Mouse (Mus musculus) embryonic fibroblast, embryonic 13.5 days (primary cell): ENCODE measurements around the gene Pax1. TPM values are rescaled to one million over a fixed set of nuclear protein-coding genes. Genes with fewer than 3 reads are reported as not detected.

Experiments
- H3K27ac ChIP-seq: 2 replicates; pipeline ENCODE4 v1.5.1; 2012; ENCODE audit warnings: low read length, control low read depth, inconsistent platforms; ENCODE audit not compliant: insufficient read depth
- H3K4me1 ChIP-seq: 2 replicates; pipeline ENCODE4 v1.6.1; 2011; ENCODE audit warnings: low read length; ENCODE audit not compliant: control insufficient read depth, insufficient read depth
- H3K4me3 ChIP-seq: 2 replicates; pipeline ENCODE4 v1.5.1; 2011; ENCODE audit warnings: mild to moderate bottlenecking, control low read depth, low read length; ENCODE audit not compliant: insufficient read depth
- CTCF ChIP-seq: IDR thresholded peaks from 2 replicates; pipeline ENCODE4 v1.5.1; 2011; ENCODE audit warnings: mild to moderate bottlenecking, control low read depth, low read length, moderate library complexity, borderline replicate concordance; ENCODE audit not compliant: insufficient read depth
- POLR2A ChIP-seq: IDR thresholded peaks from 2 replicates; pipeline ENCODE4 v1.6.1; 2011; ENCODE audit warnings: low read depth, mild to moderate bottlenecking, control low read depth, low read length, moderate library complexity
- polyA plus RNA-seq: library from polyadenylated mRNA; stranded (reverse); fragments of >200 nt; gene quantifications from 2 replicates; pipeline ENCODE4 v1.2.4, GENCODE M21; 2011; ENCODE audit warnings: low read depth; ENCODE audit not compliant: missing spikeins, insufficient read length

Gene Pax1
- polyA plus RNA-seq, 1 experiment, result 13.6 TPM

- Histone ChIP-seq H3K4me1 (no peaks in the 10 kb centered on the region), H3K4me3 (no peak overlapping the region), H3K27ac (no peak overlapping the region)
- TF ChIP-seq CTCF, result no peak
- TF ChIP-seq POLR2A, result no peak
These were observed 63.0 kb downstream of the Pax1 start for GRCm38 (mm10) chr2:147424582-147425255.

DNA sequence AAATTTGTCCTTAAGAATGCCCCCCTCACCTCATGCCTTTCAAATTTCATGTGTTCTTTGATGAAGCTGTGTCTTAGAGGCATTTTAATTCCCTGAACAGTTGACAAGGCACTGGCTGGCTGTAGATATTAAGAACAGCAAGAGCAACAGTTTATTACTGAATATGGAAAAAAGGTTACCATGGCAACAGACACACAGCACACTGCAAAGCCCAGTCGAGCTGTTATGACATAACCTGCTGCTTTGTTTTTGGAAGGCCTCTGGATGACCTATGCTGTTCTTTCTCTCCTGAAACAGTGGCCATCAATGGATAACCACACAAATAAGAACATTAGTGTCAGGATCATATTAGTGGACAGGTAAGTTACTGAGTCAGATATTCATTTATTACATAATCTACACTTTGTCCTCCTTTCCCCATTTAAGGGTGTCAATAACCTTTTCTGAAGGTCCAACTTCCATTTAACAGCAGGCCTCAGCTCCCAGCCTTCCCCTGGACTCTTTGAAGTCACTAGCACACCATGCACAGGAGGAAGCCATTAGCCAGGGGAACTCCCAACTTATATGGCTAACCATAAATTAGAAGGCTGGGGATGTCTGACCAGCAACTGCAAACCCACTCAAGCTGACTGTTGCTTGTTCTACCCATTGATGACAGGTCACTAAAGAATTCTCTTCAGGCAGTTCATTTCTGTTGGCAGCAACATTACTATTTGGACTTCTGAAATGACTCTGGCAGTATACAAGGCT lies 68.1 kb downstream of the Pax1 start:
- Histone ChIP-seq H3K27ac (no peak overlapping the region), H3K4me3 (no peak overlapping the region), H3K4me1 (no peaks in the 10 kb centered on the region)
- TF ChIP-seq POLR2A (no peak), CTCF (no peak)

DNA sequence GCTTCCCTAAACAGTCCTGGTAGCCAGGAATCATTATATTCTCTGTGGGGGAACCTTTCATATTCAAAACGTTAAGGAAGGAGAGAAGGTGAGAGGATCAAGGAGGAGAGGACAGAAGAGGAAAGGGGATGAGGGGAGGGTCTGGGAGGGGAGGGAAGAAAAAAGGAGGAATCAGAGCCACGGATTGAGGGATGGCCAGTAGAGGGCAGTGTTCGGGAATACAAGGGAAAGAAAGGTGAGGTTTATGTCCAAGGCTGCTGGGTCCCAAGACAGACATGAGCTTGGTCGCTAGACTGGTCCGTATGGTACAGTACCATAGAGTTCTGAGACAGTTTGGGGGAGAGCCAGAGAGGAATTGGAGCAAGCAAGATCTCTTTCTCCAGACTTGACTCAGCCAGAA lies 71.4 kb downstream of the Pax1 start:
- Histone ChIP-seq H3K4me1 (no peaks in the 10 kb centered on the region), H3K4me3 (no peak overlapping the region), H3K27ac (no peak overlapping the region)
- no peak for TF ChIP-seq POLR2A
- no peak for TF ChIP-seq CTCF

Other genes starting within 250 kb of the Pax1 start
- not detected in 2 replicates for gene Nkx2-2, start 167.7 kb upstream of the Pax1 start, polyA plus RNA-seq